Mouse (Mus musculus) neural tube, embryonic 13.5 days (tissue): ENCODE measurements around the gene Olfr986. TPM values are rescaled to one million over a fixed set of nuclear protein-coding genes. Genes with fewer than 3 reads are reported as not detected.

Source experiments
- polyA plus RNA-seq: library from polyadenylated mRNA; unstranded; fragments of >200 nt; fragmentation: Nextera tagmentation; extraction: Ambion mirVana; gene quantifications from 2 replicates; pipeline ENCODE4 v1.2.1, GENCODE M21; 2015

Gene Olfr986
- polyA plus RNA-seq, 1 experiment from 2014 or later = not detected

Other genes starting within 250 kb of the Olfr986 start
- gene Olfr974, start 243.4 kb upstream of the Olfr986 start, polyA plus RNA-seq = not detected in 2 replicates
- gene Olfr975, start 228.9 kb upstream of the Olfr986 start, polyA plus RNA-seq = not detected in 2 replicates
- gene Olfr976, start 219.8 kb upstream of the Olfr986 start, polyA plus RNA-seq = not detected in 2 replicates
- not detected in 2 replicates for gene Olfr978, start 188.8 kb upstream of the Olfr986 start, polyA plus RNA-seq
- not detected in 2 replicates for gene Olfr979, start 177.5 kb upstream of the Olfr986 start, polyA plus RNA-seq
- gene Olfr980, start 171.3 kb upstream of the Olfr986 start, polyA plus RNA-seq = not detected in 2 replicates
- not detected in 2 replicates for gene Olfr981, start 159.5 kb upstream of the Olfr986 start, polyA plus RNA-seq
- not detected in 2 replicates for gene Olfr982, start 107.1 kb upstream of the Olfr986 start, polyA plus RNA-seq
- not detected in 2 replicates for gene Olfr983, start 87.3 kb upstream of the Olfr986 start, polyA plus RNA-seq
- gene Olfr984, start 66.7 kb upstream of the Olfr986 start, polyA plus RNA-seq = not detected in 2 replicates
- gene Olfr985, start 50.7 kb upstream of the Olfr986 start, polyA plus RNA-seq = not detected in 2 replicates
- not detected in 2 replicates for gene Tmem225, start 32.8 kb upstream of the Olfr986 start, polyA plus RNA-seq
- gene Zfp202, start 11.4 kb downstream of the Olfr986 start, polyA plus RNA-seq = 8.2 and 9.2 TPM in 2 replicates
- 115 and 121 TPM in 2 replicates for gene Scn3b, start 88.3 kb downstream of the Olfr986 start, polyA plus RNA-seq